Mouse (Mus musculus): ENCODE results near the gene Tet3.
A peak's percentile ranks its signal among the peaks of the same experiment; 100 is the strongest.

Tet3 gene

DNA sequence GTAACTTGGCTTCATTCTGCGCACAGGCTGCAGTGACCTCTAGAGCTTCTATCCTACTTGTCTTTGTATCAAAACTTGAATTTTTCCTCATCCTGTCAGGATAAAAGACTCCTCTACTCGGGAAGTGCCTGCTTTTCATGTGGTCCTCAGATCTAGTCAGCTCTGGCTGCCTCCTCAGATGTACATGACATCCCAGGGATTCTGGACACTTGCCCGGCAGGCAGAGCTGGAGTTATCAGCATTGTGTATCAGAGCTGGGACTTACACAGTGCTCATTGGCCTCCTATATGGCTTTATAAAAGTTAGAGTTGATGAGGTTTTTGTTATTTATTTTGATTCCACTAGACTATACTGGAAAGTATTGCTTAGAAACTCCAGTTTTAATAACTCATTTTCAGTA is 117.5 kb downstream of the Tet3 start:
- no peak for DNase-seq (ENCODE audit: extremely low spot score, low spot score)

- no peak for DNase-seq (ENCODE audit: extremely low spot score, low spot score)
Measured at GRCm38 (mm10) chr6:83327591-83328190, 131.2 kb downstream of the Tet3 start.

DNA sequence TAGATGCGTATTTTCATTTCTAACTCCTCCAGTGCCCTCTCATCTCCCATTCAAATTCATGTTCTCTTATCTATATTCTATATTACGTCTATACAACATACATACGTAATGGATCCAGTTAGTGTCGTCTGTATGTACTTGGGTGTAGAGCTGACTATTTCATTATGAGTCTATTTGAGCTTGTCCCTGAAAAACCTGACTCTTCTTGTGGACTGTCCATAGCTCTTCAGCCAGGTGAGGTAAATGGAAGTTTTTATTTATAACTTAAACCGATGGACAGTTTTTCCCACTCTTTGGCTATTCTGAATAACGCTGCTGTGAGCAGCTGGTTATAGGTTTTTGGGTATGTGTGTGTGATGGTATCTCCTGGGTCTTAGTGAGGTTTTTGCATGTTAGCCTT is 132.1 kb downstream of the Tet3 start:
- no peak for DNase-seq (ENCODE audit: extremely low spot score, low spot score)

DNA sequence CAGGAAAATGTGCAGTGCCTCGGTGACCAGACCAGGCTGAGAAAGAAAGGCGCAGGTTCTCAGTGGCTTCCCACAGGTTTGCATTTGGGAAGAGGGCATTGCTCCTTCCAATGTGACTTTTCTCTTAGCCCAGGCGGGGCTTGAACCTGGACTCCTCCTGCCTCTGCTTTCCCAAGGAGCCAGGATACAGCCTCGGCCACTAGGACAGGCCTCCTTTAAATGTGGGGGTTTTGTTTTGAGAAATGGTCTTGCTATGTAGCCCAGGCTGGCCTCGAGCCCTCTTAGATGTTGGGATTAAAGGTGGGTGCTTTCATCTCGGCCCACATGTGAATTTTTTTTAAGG is 132.5 kb downstream of the Tet3 start:
- DNase-seq (ENCODE audit: extremely low spot score, low spot score) = no peak

- DNase-seq (ENCODE audit: extremely low spot score, low spot score) = peak; percentile 93
Measured at GRCm38 (mm10) chr6:83325525-83326393, 133.1 kb downstream of the Tet3 start, which contains the start of the genes Mthfd2 and Mob1a. TSS of gene Mthfd2 (minus strand) at chr6:83325908. TSS of gene Mob1a (plus strand) at chr6:83326016.

DNA sequence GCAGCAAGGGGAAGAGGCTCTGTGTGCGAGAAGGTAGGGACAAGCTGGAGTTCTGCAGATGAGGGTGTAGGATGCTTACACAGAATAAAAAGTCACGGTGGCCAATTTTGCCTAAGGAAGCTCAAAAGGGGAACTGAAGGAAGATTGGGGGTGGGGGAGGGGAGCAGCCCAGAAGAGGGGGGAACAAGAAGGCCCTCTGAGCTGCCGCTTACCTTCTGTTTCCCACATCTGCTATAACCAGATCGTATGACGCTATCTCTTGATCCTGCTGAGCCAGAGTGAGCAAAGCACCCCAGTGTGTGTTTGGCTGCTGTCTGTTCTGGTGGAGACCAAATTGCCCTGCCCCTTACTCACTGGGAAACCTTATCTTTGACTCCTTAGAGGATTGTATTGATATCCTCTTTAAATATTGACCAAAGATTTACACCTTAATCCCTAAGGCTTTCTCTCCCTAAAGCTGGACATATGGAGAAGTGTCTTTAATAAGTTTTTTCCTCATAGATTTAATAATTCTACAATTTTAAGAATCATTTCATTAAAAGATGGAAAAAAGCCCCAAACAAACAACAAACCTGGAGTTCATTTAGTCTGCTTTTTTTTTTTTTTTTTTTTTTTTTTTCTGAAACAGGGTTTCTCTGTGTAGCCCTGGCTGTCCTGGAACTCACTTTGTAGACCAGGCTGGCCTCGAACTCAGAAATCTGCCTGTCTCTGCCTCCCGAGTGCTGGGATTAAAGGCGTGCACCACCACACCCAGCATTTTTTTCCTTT is 135.0 kb downstream of the Tet3 start:
- DNase-seq (ENCODE audit: extremely low spot score, low spot score) = no peak

- no peak for DNase-seq (ENCODE audit: extremely low spot score, low spot score)
Measured at GRCm38 (mm10) chr6:83322794-83323193, 136.1 kb downstream of the Tet3 start.

- no peak for DNase-seq (ENCODE audit: extremely low spot score, low spot score)
Measured at GRCm38 (mm10) chr6:83321927-83322326, 137.0 kb downstream of the Tet3 start.

GRCm38 (mm10) chr6:83317108-83317741 is 141.7 kb downstream of the Tet3 start:
- peak; percentile 87 for DNase-seq (ENCODE audit: extremely low spot score, low spot score)

- DNase-seq (ENCODE audit: extremely low spot score, low spot score) = peak; percentile 54
Measured at GRCm38 (mm10) chr6:83316022-83316421, 142.9 kb downstream of the Tet3 start.

DNA sequence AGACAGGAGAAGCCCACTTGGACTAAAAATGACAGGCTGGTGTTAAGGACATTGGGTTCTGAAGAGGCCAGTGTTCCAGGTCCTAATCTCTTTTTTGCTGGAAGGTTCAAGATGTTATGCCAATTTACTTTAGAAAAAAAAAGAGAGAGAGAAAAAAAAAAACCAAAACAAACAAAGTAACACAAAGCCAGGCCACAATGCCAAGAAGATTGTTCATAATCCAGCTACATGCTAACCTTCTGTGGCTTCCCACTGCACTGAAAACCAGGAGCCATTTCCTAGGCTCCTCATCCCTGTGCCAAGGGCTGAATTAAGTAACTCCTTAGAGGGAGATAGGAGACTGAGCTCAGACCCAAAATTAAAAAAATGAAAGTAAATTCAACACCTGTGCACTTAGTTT is 143.6 kb downstream of the Tet3 start:
- no peak for DNase-seq (ENCODE audit: extremely low spot score, low spot score)

- no peak for DNase-seq (ENCODE audit: extremely low spot score, low spot score)
Measured at GRCm38 (mm10) chr6:83312514-83312913, 146.4 kb downstream of the Tet3 start.

Data from neural tube, embryonic 10.5 days (tissue).